Mouse (Mus musculus) MEL (cell line): Measurements from ENCODE around the gene Fmnl2. TPM values are rescaled to one million over a fixed set of nuclear protein-coding genes. Genes with fewer than 3 reads are reported as not detected.

ENCODE experiments used
- DNase-seq: peaks from one replicate; pipeline ENCODE4 v3.0.0; 2011; ENCODE audit warnings: low read depth, low spot score
- H3K27ac ChIP-seq: 2 replicates; pipeline ENCODE4 v1.5.1; 2012; ENCODE audit warnings: low read depth, mild to moderate bottlenecking, control low read depth, low read length, moderate library complexity; ENCODE audit not compliant: control insufficient read depth
- H3K27me3 ChIP-seq, 2 experiments: fragments of 150-350 bp in 1 of 2; sonication (generic) in 1 of 2; 2 replicates each; pipeline ENCODE4 v1.6.1; 2012; ENCODE audit warnings: low read length in 2 of 2, mild to moderate bottlenecking in 2 of 2, improper control_type of control experiment in 1 of 2, moderate library complexity in 1 of 2; ENCODE audit not compliant: insufficient read depth in 2 of 2, control insufficient read depth in 1 of 2
- H3K36me3 ChIP-seq, 2 experiments: 2 replicates each; pipeline ENCODE4 v1.6.1; 2012 to 2014; ENCODE audit warnings: low read length in 2 of 2, improper control_type of control experiment in 1 of 2, inconsistent platforms in 1 of 2, mild to moderate bottlenecking in 1 of 2; ENCODE audit not compliant: insufficient read depth in 2 of 2, control insufficient read depth in 1 of 2
- H3K4me1 ChIP-seq, 2 experiments: fragments of 150-350 bp in 1 of 2; sonication (generic) in 1 of 2; 2 replicates each; pipeline ENCODE4 v1.6.1; 2012; ENCODE audit warnings: low read length in 2 of 2, improper control_type of control experiment in 1 of 2, mild to moderate bottlenecking in 1 of 2; ENCODE audit not compliant: insufficient read depth in 2 of 2, control insufficient read depth in 1 of 2
- H3K4me3 ChIP-seq, 2 experiments: fragments of 150-350 bp in 1 of 2; sonication (generic) in 1 of 2; 2 replicates each; pipeline ENCODE4 v1.5.1; 2012; ENCODE audit warnings: low read depth in 2 of 2, low read length in 2 of 2, mild to moderate bottlenecking in 2 of 2, moderate library complexity in 2 of 2, control low read depth in 1 of 2, improper control_type of control experiment in 1 of 2; ENCODE audit not compliant: control insufficient read depth in 1 of 2, insufficient read depth in 1 of 2
- H3K79me2 ChIP-seq: 2 replicates; pipeline ENCODE4 v1.6.1; 2012; ENCODE audit warnings: mild to moderate bottlenecking, low read length, moderate library complexity; ENCODE audit not compliant: control insufficient read depth, poor library complexity, insufficient read depth
- H3K9ac ChIP-seq: 2 replicates; pipeline ENCODE4 v1.6.1; 2012; ENCODE audit warnings: low read depth, mild to moderate bottlenecking, control low read depth, low read length, moderate library complexity; ENCODE audit not compliant: control insufficient read depth, poor library complexity, severe bottlenecking
- H3K9me3 ChIP-seq: fragments of 150-350 bp; sonication (generic); replicated peaks from 2 replicates; pipeline ENCODE4 v1.6.1; 2012; ENCODE audit warnings: mild to moderate bottlenecking, low read length, improper control_type of control experiment, moderate library complexity; ENCODE audit not compliant: insufficient read depth
- CHD1 ChIP-seq: IDR thresholded peaks from 2 replicates; pipeline ENCODE4 v1.6.1; 2012; ENCODE audit warnings: low read depth, mild to moderate bottlenecking, inconsistent platforms, low read length, improper control_type of control experiment
- CTCF ChIP-seq, 3 experiments: IDR thresholded peaks in 2 of 3; conservative IDR thresholded peaks in 1 of 3; 2 replicates each; pipeline ENCODE4 v1.5.1; 2011 to 2012; ENCODE audit warnings: low read length in 3 of 3, low read depth in 2 of 3, mild to moderate bottlenecking in 2 of 3, improper control_type of control experiment in 1 of 3, inconsistent platforms in 1 of 3, mixed read lengths in 1 of 3, moderate library complexity in 1 of 3; ENCODE audit not compliant: control insufficient read depth in 1 of 3, insufficient read depth in 1 of 3, poor library complexity in 1 of 3, severe bottlenecking in 1 of 3
- E2F4 ChIP-seq: IDR thresholded peaks from 2 replicates; pipeline ENCODE4 v1.6.1; 2011; ENCODE audit warnings: low read depth, low read length, improper control_type of control experiment, borderline replicate concordance
- ELF1 ChIP-seq: IDR thresholded peaks from 2 replicates; pipeline ENCODE4 v1.6.1; 2014; ENCODE audit warnings: low read depth, mild to moderate bottlenecking, inconsistent platforms, low read length, improper control_type of control experiment, moderate library complexity
- ETS1 ChIP-seq: IDR thresholded peaks from 2 replicates; pipeline ENCODE4 v1.6.1; 2012; ENCODE audit warnings: low read depth, mild to moderate bottlenecking, inconsistent platforms, low read length, improper control_type of control experiment, moderate library complexity
- GABPA ChIP-seq: IDR thresholded peaks from 2 replicates; pipeline ENCODE4 v1.6.1; 2012; ENCODE audit warnings: low read depth, mild to moderate bottlenecking, inconsistent platforms, low read length, improper control_type of control experiment, moderate library complexity
- GATA1 ChIP-seq: IDR thresholded peaks from 2 replicates; pipeline ENCODE4 v1.6.1; 2011; ENCODE audit warnings: low read depth, low read length, improper control_type of control experiment
- JUND ChIP-seq: IDR thresholded peaks from 2 replicates; pipeline ENCODE4 v1.6.1; 2011; ENCODE audit warnings: low read depth, mild to moderate bottlenecking, improper control_type of control experiment, low read length
- MAFK ChIP-seq: IDR thresholded peaks from 2 replicates; pipeline ENCODE4 v1.6.1; 2011; ENCODE audit warnings: low read depth, mild to moderate bottlenecking, low read length, improper control_type of control experiment, borderline replicate concordance
- MEF2A ChIP-seq: IDR thresholded peaks from 2 replicates; pipeline ENCODE4 v1.6.1; 2014; ENCODE audit warnings: low read depth, mild to moderate bottlenecking, inconsistent platforms, low read length, improper control_type of control experiment; ENCODE audit not compliant: poor library complexity, insufficient replicate concordance, severe bottlenecking; ENCODE audit errors: extremely low read depth
- POLR2A ChIP-seq, 2 experiments: IDR thresholded peaks; 2 replicates each; pipeline ENCODE4 v1.6.1; 2011 to 2012; ENCODE audit warnings: low read length in 2 of 2, mild to moderate bottlenecking in 2 of 2, control low read depth in 1 of 2, improper control_type of control experiment in 1 of 2, low read depth in 1 of 2, moderate library complexity in 1 of 2; ENCODE audit not compliant: control insufficient read depth in 1 of 2, insufficient read depth in 1 of 2, poor library complexity in 1 of 2
- POLR2AphosphoS2 ChIP-seq: IDR thresholded peaks from 2 replicates; pipeline ENCODE4 v1.6.1; 2011; ENCODE audit warnings: low read length, improper control_type of control experiment
- RCOR1 ChIP-seq: IDR thresholded peaks from 2 replicates; pipeline ENCODE4 v1.6.1; 2012; ENCODE audit warnings: low read depth, mild to moderate bottlenecking, inconsistent platforms, low read length, improper control_type of control experiment
- SIN3A ChIP-seq: IDR thresholded peaks from 2 replicates; pipeline ENCODE4 v1.6.1; 2012; ENCODE audit warnings: low read length, improper control_type of control experiment, inconsistent platforms
- TAL1 ChIP-seq: IDR thresholded peaks from 2 replicates; pipeline ENCODE4 v1.6.1; 2012; ENCODE audit warnings: mild to moderate bottlenecking, inconsistent platforms, low read length, moderate library complexity, mixed read lengths
- TBP ChIP-seq: IDR thresholded peaks from 2 replicates; pipeline ENCODE4 v1.8.0; 2011; ENCODE audit warnings: low read depth, low read length, improper control_type of control experiment
- UBTF ChIP-seq: IDR thresholded peaks from 2 replicates; pipeline ENCODE4 v1.6.1; 2012; ENCODE audit warnings: low read depth, mild to moderate bottlenecking, inconsistent platforms, low read length, improper control_type of control experiment, moderate library complexity, borderline replicate concordance; ENCODE audit not compliant: insufficient read depth
- USF2 ChIP-seq, 2 experiments: IDR thresholded peaks; 2 replicates each; pipeline ENCODE4 v1.6.1; 2011 to 2012; ENCODE audit warnings: improper control_type of control experiment in 2 of 2, low read length in 2 of 2, borderline replicate concordance in 1 of 2, inconsistent platforms in 1 of 2, low read depth in 1 of 2, mild to moderate bottlenecking in 1 of 2; ENCODE audit not compliant: insufficient read depth in 1 of 2
- ZNF384 ChIP-seq: IDR thresholded peaks from 2 replicates; pipeline ENCODE4 v1.6.1; 2012; ENCODE audit warnings: low read depth, mild to moderate bottlenecking, inconsistent platforms, low read length, improper control_type of control experiment
- polyA plus RNA-seq, 2 experiments: library from polyadenylated mRNA; stranded (reverse) in 1 of 2; unstranded in 1 of 2; fragments of >175 nt in 1 of 2; fragments of >200 nt in 1 of 2; gene quantifications; 2 replicates each; pipeline versions ENCODE4 v1.2.1 to v1.2.4; 2012; ENCODE audit warnings: low replicate concordance in 2 of 2, low read depth in 1 of 2; ENCODE audit not compliant: insufficient read length in 2 of 2, insufficient read depth in 1 of 2, missing spikeins in 1 of 2
- total RNA-seq: library from RNA; depleted of rRNA; stranded (reverse); fragments of 300-350 nt; gene quantifications from 2 replicates; pipeline ENCODE4 v1.2.3, GENCODE M21; 2012

Fmnl2 gene
- total and polyA plus RNA-seq, 3 experiments: not detected

DNA sequence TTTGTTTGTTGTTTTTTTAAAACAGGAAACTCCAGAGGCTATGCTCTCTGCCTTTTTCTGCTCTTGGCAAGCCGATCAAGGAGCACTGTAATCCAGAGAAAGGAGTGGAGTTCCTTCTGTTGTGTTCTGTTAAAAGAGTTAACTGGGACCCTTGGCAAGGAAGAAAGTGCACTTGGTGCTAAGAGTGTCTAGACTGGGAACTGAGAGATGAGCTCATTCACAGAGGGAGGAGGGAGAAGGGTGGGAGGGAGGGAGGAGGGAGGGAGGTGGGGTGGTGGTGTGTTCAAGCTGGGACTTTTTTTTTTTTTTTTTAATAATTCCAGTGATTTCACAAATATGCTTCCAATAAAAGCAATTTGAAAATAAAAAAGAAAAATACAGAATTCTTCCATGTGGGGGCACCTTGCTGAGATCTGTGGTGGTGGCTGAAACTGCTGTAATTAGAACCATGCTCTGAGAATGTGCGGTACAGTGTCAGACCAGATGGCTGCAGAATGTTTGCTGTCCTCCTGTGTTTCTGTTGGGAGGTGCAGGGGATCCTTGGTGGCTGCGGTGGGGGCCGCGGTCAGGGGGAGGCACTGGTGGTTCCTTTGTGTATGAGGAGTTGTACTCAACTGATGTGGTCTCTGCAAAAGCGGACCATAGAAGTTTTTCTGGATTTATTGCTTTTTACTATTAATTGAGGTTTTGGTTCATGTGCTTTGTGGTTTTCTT lies 43.8 kb downstream of the Fmnl2 start:
- no peak for TF ChIP-seq USF2 (IDR thresholded peaks at IDR 0.05; ENCODE audit: borderline replicate concordance in 1 of 2, insufficient read depth in 1 of 2, low read depth in 1 of 2, low read length in 2 of 2)
- no peak for TF ChIP-seq TBP
- TF ChIP-seq POLR2A (IDR thresholded peaks at IDR 0.05; ENCODE audit: control insufficient read depth in 1 of 2, insufficient read depth in 1 of 2, low read depth in 1 of 2, low read length in 2 of 2, poor library complexity in 1 of 2): no peak
- TF ChIP-seq UBTF: no peak
- TF ChIP-seq ETS1: no peak
- no peak for TF ChIP-seq CTCF (IDR thresholded peaks at IDR 0.05 in 2 of 3, conservative IDR thresholded peaks at IDR 0.05 in 1 of 3; ENCODE audit: control insufficient read depth in 1 of 3, insufficient read depth in 1 of 3, low read depth in 2 of 3, low read length in 3 of 3, poor library complexity in 1 of 3, severe bottlenecking in 1 of 3)
- TF ChIP-seq SIN3A: no peak
- no peak for TF ChIP-seq ZNF384
- TF ChIP-seq GATA1: no peak
- TF ChIP-seq MAFK: no peak
- TF ChIP-seq POLR2AphosphoS2: no peak
- TF ChIP-seq ELF1: no peak
- no peak for TF ChIP-seq GABPA
- TF ChIP-seq JUND: no peak
- no peak for TF ChIP-seq E2F4
- no peak for TF ChIP-seq MEF2A
- Histone ChIP-seq H3K4me3 (no peak overlapping the region), H3K9me3 (no peaks in the 10 kb centered on the region), H3K9ac (no peak overlapping the region), H3K27ac (no peak overlapping the region), H3K4me1 (no peaks in the 10 kb centered on the region), H3K27me3 (no peaks in the 10 kb centered on the region), H3K36me3 (no peaks in the 10 kb centered on the region), H3K79me2 (no peaks in the 10 kb centered on the region)
- no peak for DNase-seq

DNA sequence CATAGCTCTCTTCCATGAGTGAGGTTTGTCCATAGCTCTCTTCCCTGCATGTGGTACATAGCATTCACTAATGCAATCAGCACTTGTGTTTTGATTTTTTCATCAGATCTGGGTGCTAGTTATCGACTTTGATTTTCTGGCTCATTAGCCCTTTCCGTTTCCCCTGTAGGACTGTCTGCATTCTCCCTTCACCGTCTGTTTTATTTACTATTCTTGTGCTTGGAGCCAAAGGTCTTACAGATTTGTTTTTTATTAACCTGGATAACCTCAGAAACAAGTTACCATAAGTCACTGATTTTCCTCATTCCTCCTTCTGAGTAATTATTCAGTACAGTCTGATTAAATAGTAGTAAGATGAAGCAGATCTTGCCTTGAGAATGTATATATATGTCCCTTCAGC lies 44.8 kb downstream of the Fmnl2 start:
- Histone ChIP-seq H3K27ac (no peak overlapping the region), H3K9me3 (no peaks in the 10 kb centered on the region), H3K4me1 (no peaks in the 10 kb centered on the region), H3K27me3 (no peaks in the 10 kb centered on the region), H3K36me3 (no peaks in the 10 kb centered on the region), H3K9ac (no peak overlapping the region), H3K4me3 (no peak overlapping the region), H3K79me2 (no peaks in the 10 kb centered on the region)
- DNase-seq: no peak
- TF ChIP-seq CHD1: no peak
- TF ChIP-seq TAL1: no peak
- no peak for TF ChIP-seq RCOR1
